13 mouse cellular contexts compared by ENCODE assay signal in the genomic region with DNA sequence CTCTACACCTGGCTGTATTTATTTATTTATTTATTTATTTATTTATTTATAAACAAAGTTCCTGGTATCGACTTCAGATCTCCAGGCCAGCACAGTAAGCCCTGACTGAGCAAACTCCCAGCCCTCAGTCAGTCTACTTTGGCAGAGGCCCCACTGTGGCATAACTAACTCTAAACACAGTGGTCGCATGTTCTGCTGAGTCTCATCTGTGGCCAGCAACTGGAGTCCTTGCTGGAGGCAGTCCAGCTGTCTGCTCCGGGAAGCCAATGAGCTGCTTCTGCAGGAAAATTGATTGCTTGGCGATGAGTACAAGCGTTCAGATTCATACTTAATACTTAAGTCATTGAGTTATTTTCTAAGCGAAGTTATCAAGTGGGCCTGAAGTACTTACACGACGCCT.
"Had no signal": no experiment of that assay in that cellular context is flagged by ENCODE, and none has a peak within 500 bp of the region (broad histone marks: within the 10 kb centered on the region; RNA-seq: fewer than 3 reads in every experiment).

No protein-coding gene starts in this region.

- H3K36me3 ChIP-seq: kidney, embryonic 15.5 days; limb, embryonic 15.5 days; liver, embryonic 12.5 days; neural tube, embryonic 15.5 days had no signal

- DNase-seq: kidney, adult 2 months; kidney, postnatal 14 days; lung, postnatal 14 days; right cerebral cortex, adult 18-20 months; right cerebral cortex, postnatal 25 days; thymus, postnatal 36 days had no signal

- H3K9ac ChIP-seq: kidney, embryonic 15.5 days; limb, embryonic 15.5 days; liver, embryonic 12.5 days; neural tube, embryonic 15.5 days had no signal

- H3K4me3 ChIP-seq: kidney, embryonic 15.5 days; limb, embryonic 15.5 days; liver, embryonic 12.5 days; myocyte; neural tube, embryonic 15.5 days had no signal

- H3K27ac ChIP-seq: kidney, embryonic 15.5 days; limb, embryonic 15.5 days; liver, embryonic 12.5 days; neural tube, embryonic 15.5 days had no signal

- H3K4me1 ChIP-seq: kidney, embryonic 15.5 days; limb, embryonic 15.5 days; liver, embryonic 12.5 days had no signal

- H3K9me3 ChIP-seq: kidney, embryonic 15.5 days; limb, embryonic 15.5 days; liver, embryonic 12.5 days; neural tube, embryonic 15.5 days had no signal

- H3K4me2 ChIP-seq: kidney, embryonic 15.5 days; limb, embryonic 15.5 days; liver, embryonic 12.5 days; midbrain, embryonic 11.5 days; neural tube, embryonic 15.5 days had no signal

- H3K27me3 ChIP-seq: limb, embryonic 15.5 days; liver, embryonic 12.5 days; neural tube, embryonic 15.5 days had no signal

- ATAC-seq: intestine, embryonic 16.5 days; liver, embryonic 12.5 days had no signal
